16 mouse cellular contexts compared by ENCODE assay signal in the genomic region with DNA sequence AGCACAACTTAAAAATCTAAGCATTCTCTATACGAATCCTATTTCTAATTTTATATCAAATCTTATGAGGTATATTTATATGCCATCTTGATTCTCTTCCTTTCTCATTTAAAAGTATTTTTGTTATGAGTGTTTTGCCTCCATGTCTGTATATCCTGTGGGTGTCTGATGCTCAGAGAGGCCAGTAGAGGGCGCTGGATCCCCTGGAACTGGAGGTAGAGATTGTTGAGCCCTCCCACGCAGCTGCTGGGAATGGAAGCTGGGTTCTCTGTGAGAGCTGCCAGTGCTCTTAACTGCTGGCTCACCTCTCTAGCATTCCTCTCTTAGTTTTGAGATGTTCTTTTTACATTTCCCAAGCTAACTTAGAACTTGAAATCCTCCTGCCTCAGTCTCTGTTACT.
A peak's percentile ranks its signal among the peaks of the same experiment; 100 is the strongest.
DNase-seq lines count a peak whose midpoint lies in the region; ATAC-seq and TF ChIP-seq lines count a peak whose summit lies in the region.
"Had no signal": no experiment of that assay in that cellular context is flagged by ENCODE, and none has a peak within 500 bp of the region (broad histone marks: within the 10 kb centered on the region; RNA-seq: fewer than 3 reads in every experiment).

No protein-coding gene starts in this region.

- no peak overlapping the region for H3K27ac ChIP-seq in intestine, postnatal 0 days (ENCODE audit: low read depth, low read length)
- no peak overlapping the region for H3K27ac ChIP-seq in intestine, embryonic 16.5 days (ENCODE audit: low read length)
- H3K27ac ChIP-seq: embryonic facial prominence, embryonic 13.5 days had no signal

- H3K36me3 ChIP-seq in intestine, postnatal 0 days (ENCODE audit: control insufficient read depth, insufficient read depth): no peaks in the 10 kb centered on the region
- H3K36me3 ChIP-seq in intestine, embryonic 16.5 days (ENCODE audit: control insufficient read depth, insufficient read depth, low read length): no peaks in the 10 kb centered on the region
- H3K36me3 ChIP-seq: embryonic facial prominence, embryonic 13.5 days had no signal

- no peak for ATAC-seq in intestine, postnatal 0 days
- no peak for ATAC-seq in intestine, embryonic 16.5 days
- ATAC-seq in megakaryocyte progenitor cell, adult 5-6 weeks (replicated peaks; ENCODE audit: poor library complexity): peak; percentile 70

- no peak overlapping the region for H3K4me2 ChIP-seq in intestine, postnatal 0 days (replicated peaks; ENCODE audit: low read depth)
- H3K4me2 ChIP-seq in intestine, embryonic 16.5 days (ENCODE audit: low read depth, low read length): no peak overlapping the region
- H3K4me2 ChIP-seq: embryonic facial prominence, embryonic 13.5 days; heart, embryonic 11.5 days; lung, embryonic 14.5 days; midbrain, embryonic 11.5 days had no signal

- TF ChIP-seq CTCF in intestine, postnatal 0 days (IDR thresholded peaks at IDR 0.05; ENCODE audit: low read depth): peak; percentile 25

- peak; percentile 45 for DNase-seq in 416B (ENCODE audit: low read depth)
- DNase-seq in ES-CJ7 (ENCODE audit: low read depth, low spot score): peak; percentile 71
- DNase-seq in right cerebral cortex, adult 18-20 months: no peak
- DNase-seq in urinary bladder, postnatal 36 days (ENCODE audit: low spot score in 2 of 2): no peak
- DNase-seq in frontal cortex, postnatal 10 days (ENCODE audit: low spot score in 2 of 2): no peak
- DNase-seq: cerebellum, postnatal 14 days; kidney, adult 2 months; layer of hippocampus, adult 9-11 months; left cerebral cortex, postnatal 4 days; lung, embryonic 14.5 days had no signal

- H3K9me3 ChIP-seq in intestine, postnatal 0 days (ENCODE audit: control insufficient read depth): no peaks in the 10 kb centered on the region
- H3K9me3 ChIP-seq in intestine, embryonic 16.5 days (ENCODE audit: control insufficient read depth, low read length): no peaks in the 10 kb centered on the region
- H3K9me3 ChIP-seq: embryonic facial prominence, embryonic 13.5 days had no signal

- H3K9ac ChIP-seq in intestine, postnatal 0 days (ENCODE audit: low read depth, low read length): no peak overlapping the region
- no peak overlapping the region for H3K9ac ChIP-seq in intestine, embryonic 16.5 days (ENCODE audit: low read depth, low read length)
- H3K9ac ChIP-seq: embryonic facial prominence, embryonic 13.5 days; lung, embryonic 14.5 days had no signal

- H3K4me1 ChIP-seq in intestine, postnatal 0 days (replicated peaks; ENCODE audit: control insufficient read depth, insufficient read depth, low read length): no peaks in the 10 kb centered on the region
- H3K4me1 ChIP-seq in intestine, embryonic 16.5 days (ENCODE audit: control insufficient read depth, insufficient read depth, low read length): no peaks in the 10 kb centered on the region
- H3K4me1 ChIP-seq: embryonic facial prominence, embryonic 13.5 days had no signal

- WGBS in intestine, postnatal 0 days: 52% methylated on average over 3 of the region's 3 CpGs
- WGBS in intestine, embryonic 16.5 days: 60% methylated on average over 3 of the region's 3 CpGs

- no peak overlapping the region for H3K4me3 ChIP-seq in intestine, postnatal 0 days (ENCODE audit: low read depth, low read length)
- H3K4me3 ChIP-seq in intestine, embryonic 16.5 days (ENCODE audit: low read length): no peak overlapping the region
- H3K4me3 ChIP-seq: embryonic facial prominence, embryonic 13.5 days had no signal

- H3K27me3 ChIP-seq in intestine, postnatal 0 days (replicated peaks; ENCODE audit: control insufficient read depth, insufficient read depth, low read length): no peaks in the 10 kb centered on the region
- H3K27me3 ChIP-seq in intestine, embryonic 16.5 days (replicated peaks; ENCODE audit: control insufficient read depth, insufficient read depth, low read length): no peaks in the 10 kb centered on the region
- H3K27me3 ChIP-seq: embryonic facial prominence, embryonic 13.5 days had no signal

Comparison
In these comparisons a context has a peak if more than half of its experiments do, and no peak if none do; other contexts are left out.
1. DNase-seq: peak in 416B (single experiment) and ES-CJ7 (single experiment); none in right cerebral cortex, adult 18-20 months (single experiment), urinary bladder, postnatal 36 days (0 of 2) and frontal cortex, postnatal 10 days (0 of 2).